Mouse (Mus musculus) layer of hippocampus, postnatal 25 days (tissue): ENCODE measurements at regions not wholly inside any gene's neighbourhood (a gene's known extent, or its start where the extent isn't known, plus 50 kb on each side); places are given as distances from the start of the nearest gene placed in this dataset.

Experiments
- DNase-seq, 2 experiments: peaks; one replicate each; pipeline ENCODE4 v3.0.0; 2022; ENCODE audit warnings: mixed read lengths in 2 of 2, low spot score in 1 of 2; ENCODE audit errors: extremely low spot score in 1 of 2

DNA sequence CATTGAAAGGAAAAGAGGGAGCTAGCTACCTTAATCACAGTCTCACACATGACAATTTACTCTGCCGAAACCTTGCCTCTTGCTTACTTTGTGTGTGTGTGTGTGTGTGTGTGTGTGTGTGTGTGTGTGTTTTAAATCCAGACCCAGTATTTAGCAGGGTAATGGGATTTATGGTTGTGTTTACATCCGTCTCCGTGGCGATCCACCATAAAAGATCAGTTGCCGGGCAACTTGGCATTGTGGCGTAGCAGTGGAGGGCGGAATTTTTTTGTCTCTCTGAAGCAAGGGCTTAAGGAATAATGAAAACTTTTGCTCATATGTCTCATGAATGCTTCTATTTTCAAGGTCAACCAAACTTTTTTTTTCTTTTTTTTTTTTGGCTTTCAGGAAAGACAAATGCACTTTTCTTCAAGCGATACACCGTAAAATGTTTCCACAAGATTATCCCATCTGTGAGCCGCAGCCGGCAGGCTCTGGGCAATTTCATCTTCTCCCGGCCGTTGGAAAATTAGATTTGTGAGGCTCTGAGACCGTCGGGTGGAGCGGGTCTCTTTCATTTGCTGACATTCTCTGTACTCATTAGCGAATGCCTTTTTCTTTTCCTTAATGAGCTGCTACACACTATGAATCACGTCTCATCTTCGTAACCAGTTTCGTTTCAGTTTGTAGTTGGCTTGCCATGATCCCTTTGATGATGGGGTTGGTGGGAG is 53.9 kb upstream of the Ptch1 start:
- peak in 1 of 2 experiments; percentile 8 for DNase-seq

DNA sequence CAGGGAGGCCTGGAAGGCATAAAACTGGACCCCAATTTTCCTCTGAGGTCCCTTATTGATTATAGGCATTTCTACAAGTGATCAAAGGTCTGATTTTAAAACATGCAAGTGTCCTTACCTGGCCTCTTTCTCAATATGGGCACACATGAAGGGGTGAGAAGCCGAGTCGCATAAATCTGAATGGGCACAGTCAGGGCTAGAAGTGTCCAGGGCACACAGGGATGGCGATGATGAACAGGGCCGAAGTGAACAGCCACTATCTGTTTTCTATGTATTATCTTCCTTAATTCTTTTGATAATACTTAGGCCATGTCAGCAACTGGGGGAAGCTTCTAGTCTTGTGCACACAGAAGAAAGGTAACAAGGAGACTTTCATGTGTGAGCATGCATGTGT is 54.5 kb upstream of the Ptch1 start:
- DNase-seq, result no peak

DNA sequence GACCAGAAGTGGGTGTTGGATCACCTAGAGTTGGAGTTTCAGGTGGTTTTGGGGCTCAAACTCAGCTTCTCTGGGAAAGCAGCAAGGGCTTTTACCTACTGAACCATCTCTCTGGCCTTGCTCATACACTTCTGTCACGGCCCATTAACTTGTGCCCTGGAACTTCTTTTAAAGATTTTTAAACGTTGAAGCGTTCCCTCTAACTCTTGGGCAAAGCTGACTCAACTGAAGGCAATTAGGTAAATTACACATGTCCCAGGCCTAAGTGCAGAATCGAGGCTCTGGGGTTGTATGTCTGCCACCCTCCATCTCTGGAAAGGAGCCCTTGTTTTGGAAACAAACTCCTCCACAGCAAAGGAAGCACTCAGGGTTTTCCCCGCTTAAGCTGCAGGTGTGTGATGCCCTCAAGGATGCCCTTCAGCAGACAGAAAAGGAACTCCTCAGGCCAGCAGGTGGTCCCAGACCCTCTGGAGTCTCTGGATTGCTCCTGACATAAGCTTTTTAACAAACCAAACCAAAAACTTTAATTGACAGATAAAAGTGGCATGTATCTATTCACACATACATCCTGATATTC is 58.5 kb upstream of the Ptch1 start:
- DNase-seq, result no peak

GRCm38 (mm10) chr13:63634294-63634693 is 60.9 kb upstream of the Ptch1 start:
- no peak for DNase-seq

GRCm38 (mm10) chr13:63641649-63642226 is 68.3 kb upstream of the Ptch1 start:
- no peak for DNase-seq

DNA sequence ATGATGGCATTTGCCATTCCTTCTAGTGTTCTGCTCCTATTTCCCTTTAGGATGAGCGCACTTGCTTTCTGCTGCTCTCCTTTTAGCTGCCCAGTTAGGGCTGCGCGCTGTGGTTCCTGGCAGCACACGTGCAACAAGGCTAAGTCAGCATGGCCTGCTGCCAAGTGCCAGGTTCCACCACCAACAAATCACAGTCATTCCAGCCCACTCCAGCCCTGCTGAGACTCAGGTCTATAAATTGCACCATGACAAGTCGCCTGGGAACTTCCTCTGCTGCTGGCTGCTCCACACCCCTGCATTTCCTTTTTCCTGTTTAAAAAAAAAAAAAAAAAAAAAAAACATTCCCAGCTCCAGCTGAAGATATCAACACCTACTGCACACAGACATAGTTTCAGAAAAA is 69.2 kb upstream of the Ptch1 start:
- DNase-seq, result peak in 1 of 2 experiments; percentile 7

DNA sequence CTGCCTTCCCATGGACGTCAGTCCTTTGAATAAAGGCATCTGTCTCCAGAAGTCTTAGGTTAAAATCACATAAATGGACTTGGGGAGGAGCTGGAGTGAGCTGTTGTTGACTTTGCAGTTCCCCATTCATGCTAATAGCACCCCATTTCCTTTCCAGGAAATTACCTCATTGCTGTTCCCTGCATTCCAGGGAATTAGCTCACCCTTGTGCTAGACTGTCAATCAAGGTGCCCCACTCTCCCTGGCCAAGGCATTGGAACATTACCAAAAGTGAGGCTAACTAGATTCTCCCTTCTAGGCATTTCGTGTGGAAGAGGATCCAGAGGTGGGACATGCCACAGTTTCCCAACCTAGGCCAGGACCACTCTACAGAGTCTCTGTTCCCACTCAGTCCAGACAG is 70.0 kb upstream of the Ptch1 start:
- no peak for DNase-seq

DNA sequence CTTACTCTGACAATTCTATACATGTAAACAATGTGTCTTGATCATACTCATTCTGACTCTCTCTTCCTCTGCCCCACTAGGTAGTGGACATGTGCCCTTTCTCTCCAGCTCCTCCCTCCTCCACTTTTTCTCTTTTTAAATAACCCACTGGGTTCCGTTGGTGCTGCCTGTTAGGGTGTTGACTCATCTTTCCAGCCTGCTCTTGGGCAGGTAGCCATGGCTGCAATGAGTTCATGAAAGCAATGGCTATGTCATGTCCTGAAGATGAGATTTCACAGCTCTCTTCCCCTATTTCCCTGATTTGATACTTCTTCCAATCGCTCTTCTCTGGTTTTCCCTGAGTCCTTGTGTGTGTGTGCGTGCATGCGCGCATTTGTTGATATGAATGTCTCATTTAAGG is 70.9 kb upstream of the Ptch1 start:
- no peak for DNase-seq

GRCm38 (mm10) chr13:63649058-63649647 is 75.8 kb upstream of the Ptch1 start:
- DNase-seq, result no peak

DNA sequence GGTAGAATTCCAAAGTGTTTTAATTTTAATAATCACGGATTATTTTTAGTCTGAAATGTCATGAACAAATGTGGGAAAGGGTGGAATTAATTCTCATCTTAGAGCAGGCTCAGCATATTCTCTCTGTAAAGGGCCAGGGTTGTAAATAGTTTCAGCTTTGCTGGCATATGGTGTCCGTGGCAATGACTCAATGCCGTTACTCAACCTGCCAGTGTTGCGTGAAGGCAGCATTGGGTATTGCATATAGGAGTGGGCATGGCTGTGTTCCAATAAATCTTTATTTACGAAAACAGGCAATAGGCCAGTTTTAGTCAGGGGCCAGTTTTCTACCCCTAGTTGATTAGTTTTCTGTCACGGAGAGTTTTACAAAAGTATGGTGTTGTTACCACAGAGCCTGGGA is 81.1 kb upstream of the Ptch1 start:
- no peak for DNase-seq

GRCm38 (mm10) chr13:63657115-63657514 is 83.7 kb upstream of the Ptch1 start:
- DNase-seq, result no peak

DNA sequence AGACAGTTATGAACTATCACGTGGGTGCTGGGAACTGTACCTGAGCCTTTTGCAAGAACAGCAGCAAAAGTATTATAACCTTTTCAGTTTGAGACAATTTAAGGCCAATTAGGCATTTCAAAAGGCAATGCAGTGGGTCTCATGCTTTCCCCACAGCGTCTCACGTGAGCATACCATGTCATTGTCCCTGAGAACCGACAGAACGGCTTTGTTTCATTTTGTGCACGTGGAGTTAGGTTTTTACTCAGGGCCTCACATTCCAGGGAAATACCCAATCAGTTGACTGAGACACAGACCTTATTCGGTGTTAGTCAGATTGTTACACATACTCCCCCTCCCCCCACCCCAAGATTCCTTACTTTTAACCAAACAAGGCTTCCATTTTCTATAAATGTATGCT is 86.0 kb upstream of the Ptch1 start:
- no peak for DNase-seq

- DNase-seq, result no peak
Observed at GRCm38 (mm10) chr13:63660431-63660830, 87.0 kb upstream of the Ptch1 start.

GRCm38 (mm10) chr13:63668576-63668975 is 95.2 kb upstream of the Ptch1 start:
- no peak for DNase-seq

DNA sequence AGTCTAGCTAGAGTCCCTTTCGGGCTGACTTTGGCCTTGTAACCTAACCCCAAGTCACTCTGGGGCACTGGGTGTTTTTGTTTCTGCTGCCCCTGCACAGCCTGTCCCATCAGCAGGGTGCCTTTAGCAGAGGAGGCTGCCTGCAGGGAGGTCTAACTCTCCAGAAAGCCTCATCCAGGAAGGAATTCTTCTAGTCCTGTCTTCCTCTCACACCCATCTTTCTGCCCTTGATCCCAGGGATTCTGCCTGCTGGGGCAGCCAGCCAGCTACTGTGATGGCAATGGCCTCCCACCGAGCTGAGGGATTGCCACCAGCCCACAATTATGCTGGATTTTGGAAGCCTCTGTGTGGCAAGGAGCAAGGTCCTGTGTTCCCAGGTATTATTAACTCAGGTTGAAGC is 95.6 kb upstream of the Ptch1 start:
- no peak for DNase-seq

DNA sequence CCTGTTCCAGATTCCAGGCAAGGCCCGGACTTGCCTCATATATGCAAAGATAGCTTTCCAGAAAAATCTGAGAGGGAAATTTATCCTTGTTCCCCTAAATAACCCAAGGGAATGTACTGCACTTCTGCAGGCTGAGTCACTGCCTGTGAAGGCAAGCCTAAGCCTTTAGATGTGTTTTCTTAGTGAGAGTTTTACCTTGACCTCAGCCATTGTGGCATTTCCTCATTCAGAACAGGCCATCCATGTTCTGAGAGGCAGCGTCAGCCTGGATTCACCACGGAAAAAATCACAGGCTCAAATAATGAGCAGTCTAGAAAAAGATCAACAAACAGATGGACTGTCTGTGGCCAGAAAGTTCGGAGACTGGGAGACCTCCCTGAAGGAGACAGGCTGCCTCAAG is 99.0 kb upstream of the Ptch1 start:
- no peak for DNase-seq

DNA sequence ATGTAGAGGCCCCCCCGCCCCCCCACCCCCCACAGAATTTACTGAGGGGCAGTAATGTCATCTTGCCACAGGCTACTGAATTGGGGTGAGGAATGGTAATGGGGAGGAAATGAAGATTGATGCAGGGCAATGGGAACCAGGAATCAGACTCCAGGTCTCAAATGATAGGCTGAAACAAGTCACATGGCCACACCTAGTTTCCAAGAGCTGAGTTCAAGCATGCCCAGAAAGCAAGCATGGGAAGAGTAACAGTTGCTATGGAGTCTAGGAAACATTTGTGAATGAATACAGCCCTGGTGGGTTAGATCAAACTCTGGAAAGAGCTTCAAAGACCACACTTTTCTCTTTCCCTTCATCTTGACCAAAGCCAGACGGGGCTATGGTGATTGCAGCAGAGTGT is 104.3 kb upstream of the Ptch1 start:
- DNase-seq, result no peak

DNA sequence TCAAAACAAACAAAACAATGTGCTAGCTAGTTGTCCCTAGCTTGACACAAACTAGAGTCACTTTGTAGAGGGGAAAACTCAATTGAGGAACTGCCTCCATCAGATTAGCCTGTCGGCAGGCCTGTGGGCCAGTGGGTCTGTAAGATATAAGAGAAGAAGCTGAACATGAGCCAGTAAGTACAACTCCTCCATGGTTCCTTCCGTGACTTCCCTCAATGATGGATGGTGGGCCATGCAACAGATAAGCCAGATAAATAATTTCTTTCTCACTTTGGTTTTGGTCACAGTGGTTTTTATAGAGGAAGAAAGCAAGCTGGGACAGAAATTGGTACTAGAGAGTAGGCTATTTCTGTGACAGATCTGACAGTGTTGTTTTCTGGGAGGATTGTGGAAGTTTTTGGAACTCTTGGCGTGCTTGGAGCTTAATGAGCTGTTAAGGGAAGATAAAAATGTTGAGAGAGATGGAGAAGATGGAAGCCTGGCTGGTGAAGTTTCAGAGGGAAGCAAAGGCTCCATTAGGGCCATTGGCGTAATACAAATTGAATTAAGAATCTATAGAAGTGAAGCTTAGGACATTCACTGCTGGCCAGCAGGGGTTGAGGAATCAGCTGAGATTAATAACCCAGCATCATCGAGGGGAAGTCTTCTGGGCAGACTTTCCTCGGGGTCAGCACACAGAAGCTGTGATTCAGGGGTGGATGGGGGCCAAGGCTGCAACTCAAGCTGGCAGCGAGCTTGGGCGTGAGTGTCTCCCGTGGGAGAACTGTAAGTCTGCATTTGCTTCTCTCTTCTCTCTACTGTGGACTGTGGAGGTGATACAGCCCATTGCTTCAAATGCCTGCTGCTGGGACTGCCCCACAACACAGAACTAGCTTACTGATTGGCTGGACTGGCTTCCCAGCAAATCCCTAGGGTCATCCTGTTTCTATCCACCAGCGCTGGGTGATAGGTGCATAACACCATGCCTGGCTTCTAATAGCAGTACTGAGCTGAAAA is 105.2 kb upstream of the Ptch1 start:
- no peak for DNase-seq

GRCm38 (mm10) chr13:63682341-63682740 is 108.9 kb upstream of the Ptch1 start:
- DNase-seq, result no peak

DNA sequence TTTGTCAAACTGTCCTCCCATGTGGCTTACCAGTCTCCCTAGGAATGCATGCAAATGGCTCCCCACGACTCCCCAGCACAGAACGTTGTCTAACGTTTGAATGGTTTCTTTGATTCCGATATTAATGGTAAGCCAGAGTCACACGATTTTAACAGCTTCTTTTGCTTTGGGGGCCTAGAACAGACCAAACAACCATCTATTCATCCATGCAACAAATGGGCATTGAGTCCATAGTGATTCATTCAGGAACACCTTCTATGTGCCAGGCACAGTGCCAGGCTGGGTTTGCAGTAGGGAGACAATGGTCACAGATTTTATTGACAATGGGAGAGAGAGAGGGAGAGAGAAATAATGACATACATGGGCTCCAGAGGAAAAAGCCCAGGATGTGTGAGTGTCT is 118.6 kb upstream of the Ptch1 start:
- DNase-seq, result peak in 1 of 2 experiments; percentile 22

DNA sequence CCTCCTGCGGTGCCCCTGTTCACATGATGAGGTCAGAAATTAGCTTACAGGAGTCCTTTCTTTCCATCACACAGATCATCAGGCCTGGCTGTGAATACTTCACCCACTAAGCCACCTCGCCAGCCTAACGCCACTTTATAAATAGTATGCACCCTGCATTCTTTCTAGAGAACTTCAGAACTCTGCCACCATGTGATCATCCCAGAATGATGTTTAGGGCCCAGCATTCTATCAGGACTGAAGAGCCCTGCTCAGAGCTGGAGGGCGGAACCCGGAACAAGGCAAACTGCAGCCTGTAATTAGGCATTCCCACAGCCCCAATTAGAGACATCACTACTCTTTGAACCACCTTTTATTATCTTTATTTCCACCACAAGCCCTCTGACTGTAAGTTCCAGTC is 120.2 kb upstream of the Ptch1 start:
- no peak for DNase-seq
